Mouse (Mus musculus) limb, embryonic 14.5 days (tissue): ENCODE measurements around the gene Foxn3. TPM values are rescaled to one million over a fixed set of nuclear protein-coding genes. Genes with fewer than 3 reads are reported as not detected.

Experiments used
- ATAC-seq: fragments of 200-750 bp; cut with Nextera tagmentation; 2 replicates; pipeline ENCODE4 v1.8.0; 2017; ENCODE audit warnings: low read depth, moderate number of reproducible peaks, moderate TSS enrichment; ENCODE audit not compliant: low FRiP score
- DNase-seq: peaks from one replicate; pipeline ENCODE4 v3.0.0-alpha.2; 2015; ENCODE audit warnings: low spot score
- H3K27ac ChIP-seq: fragments of 300-500 bp; sonication (generic); replicated peaks from 2 replicates; pipeline ENCODE4 v1.5.1; 2014; ENCODE audit warnings: low read depth, mild to moderate bottlenecking, low read length, moderate library complexity, mixed read lengths
- H3K27me3 ChIP-seq: fragments of 300-500 bp; sonication (generic); 2 replicates; pipeline ENCODE4 v1.6.1; 2014; ENCODE audit warnings: low read length, mixed read lengths; ENCODE audit not compliant: control insufficient read depth, insufficient read depth
- H3K36me3 ChIP-seq: fragments of 300-500 bp; sonication (generic); 2 replicates; pipeline ENCODE4 v1.6.1; 2014; ENCODE audit warnings: mild to moderate bottlenecking, low read length, moderate library complexity, mixed read lengths; ENCODE audit not compliant: control insufficient read depth, insufficient read depth
- H3K4me1 ChIP-seq: fragments of 300-500 bp; sonication (generic); 2 replicates; pipeline ENCODE4 v1.6.1; 2014; ENCODE audit warnings: antibody characterized with exemption, low read length, mixed read lengths; ENCODE audit not compliant: control insufficient read depth, insufficient read depth
- H3K4me2 ChIP-seq: fragments of 300-500 bp; sonication (generic); replicated peaks from 2 replicates; pipeline ENCODE4 v1.6.1; 2014; ENCODE audit warnings: low read depth, mild to moderate bottlenecking, low read length, moderate library complexity; ENCODE audit not compliant: severe bottlenecking
- H3K4me3 ChIP-seq: fragments of 300-500 bp; sonication (generic); replicated peaks from 2 replicates; pipeline ENCODE4 v1.5.1; 2014; ENCODE audit warnings: low read length
- H3K9ac ChIP-seq: fragments of 300-500 bp; sonication (generic); 2 replicates; pipeline ENCODE4 v1.6.1; 2014; ENCODE audit warnings: mild to moderate bottlenecking, low read depth, low read length, moderate library complexity; ENCODE audit not compliant: severe bottlenecking
- H3K9me3 ChIP-seq: fragments of 300-500 bp; sonication (generic); 2 replicates; pipeline ENCODE4 v1.6.1; 2016; ENCODE audit warnings: low read length; ENCODE audit not compliant: control insufficient read depth
- POLR2A ChIP-seq: fragments of 200-500 bp; IDR thresholded peaks from 2 replicates; pipeline ENCODE4 v1.8.0; 2012; ENCODE audit warnings: inconsistent platforms, mild to moderate bottlenecking, moderate library complexity, borderline replicate concordance; ENCODE audit not compliant: insufficient read depth, insufficient read length; ENCODE audit errors: extremely low read depth
- WGBS: fragments of 180-500 bp; shearing (Covaris S2); extraction: QIAGEN DNeasy Blood & Tissue Kit; methylation state at CpG from one replicate; pipeline ENCODE4 v1.1.7; 2014; 5-methylcytosine and 5-hydroxymethylcytosine counted together
- polyA plus RNA-seq, 2 experiments: library from polyadenylated mRNA; depleted of rRNA in 1 of 2; stranded (reverse) in 1 of 2; unstranded in 1 of 2; fragments of >200 nt; fragmentation: Nextera tagmentation in 1 of 2; extraction: Ambion mirVana in 1 of 2; gene quantifications; 2 replicates each; pipeline versions ENCODE4 v1.2.1 to v1.2.3; 2012 to 2014

Gene Foxn3
- polyA plus RNA-seq, 2 experiments: 27.6 to 118 TPM

DNA sequence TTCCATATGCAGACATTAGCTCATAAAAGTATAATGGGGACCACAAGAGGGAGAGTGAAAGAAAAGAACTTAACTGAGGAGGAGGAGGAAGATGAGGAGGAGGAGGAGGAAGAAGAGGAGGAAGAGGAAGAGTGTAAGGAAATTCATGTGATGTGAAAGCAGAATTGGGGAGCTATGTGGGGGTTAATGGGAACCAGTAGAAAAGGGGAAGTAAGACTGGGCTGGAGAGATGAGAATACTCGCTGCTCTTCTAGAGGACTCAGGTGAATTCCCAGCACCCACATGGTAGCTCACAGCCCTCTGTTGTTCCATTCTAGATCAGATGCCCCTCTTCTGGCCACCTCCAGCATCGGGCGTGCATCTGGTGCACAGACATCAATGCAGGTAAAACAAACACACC, 83.0 kb downstream of the Foxn3 start:
- DNase-seq (no peak), ATAC-seq (no peak)
- H3K27ac ChIP-seq: no peak overlapping the region
- H3K4me3 ChIP-seq: no peak overlapping the region
- H3K4me1 ChIP-seq: no peaks in the 10 kb centered on the region
- no peak overlapping the region for H3K4me2 ChIP-seq
- TF ChIP-seq POLR2A: no peak
- no peaks in the 10 kb centered on the region for H3K27me3 ChIP-seq
- no peaks in the 10 kb centered on the region for H3K9me3 ChIP-seq
- H3K9ac ChIP-seq: no peak overlapping the region
- WGBS: 75% methylated on average over 3 of the region's 3 CpGs
- H3K36me3 ChIP-seq: peaks cover 9% of the 10 kb centered on the region

GRCm38 (mm10) chr12:99474176-99474575, 89.2 kb downstream of the Foxn3 start:
- no peaks in the 10 kb centered on the region for H3K9me3 ChIP-seq
- TF ChIP-seq POLR2A: no peak
- ATAC-seq (no peak), DNase-seq (no peak)
- no peaks in the 10 kb centered on the region for H3K4me1 ChIP-seq
- no peaks in the 10 kb centered on the region for H3K36me3 ChIP-seq
- H3K4me2 ChIP-seq: no peak overlapping the region
- no peaks in the 10 kb centered on the region for H3K27me3 ChIP-seq
- 37% methylated on average over 5 of the region's 5 CpGs for WGBS
- no peak overlapping the region for H3K4me3 ChIP-seq
- H3K9ac ChIP-seq: no peak overlapping the region
- H3K27ac ChIP-seq: no peak overlapping the region

DNA sequence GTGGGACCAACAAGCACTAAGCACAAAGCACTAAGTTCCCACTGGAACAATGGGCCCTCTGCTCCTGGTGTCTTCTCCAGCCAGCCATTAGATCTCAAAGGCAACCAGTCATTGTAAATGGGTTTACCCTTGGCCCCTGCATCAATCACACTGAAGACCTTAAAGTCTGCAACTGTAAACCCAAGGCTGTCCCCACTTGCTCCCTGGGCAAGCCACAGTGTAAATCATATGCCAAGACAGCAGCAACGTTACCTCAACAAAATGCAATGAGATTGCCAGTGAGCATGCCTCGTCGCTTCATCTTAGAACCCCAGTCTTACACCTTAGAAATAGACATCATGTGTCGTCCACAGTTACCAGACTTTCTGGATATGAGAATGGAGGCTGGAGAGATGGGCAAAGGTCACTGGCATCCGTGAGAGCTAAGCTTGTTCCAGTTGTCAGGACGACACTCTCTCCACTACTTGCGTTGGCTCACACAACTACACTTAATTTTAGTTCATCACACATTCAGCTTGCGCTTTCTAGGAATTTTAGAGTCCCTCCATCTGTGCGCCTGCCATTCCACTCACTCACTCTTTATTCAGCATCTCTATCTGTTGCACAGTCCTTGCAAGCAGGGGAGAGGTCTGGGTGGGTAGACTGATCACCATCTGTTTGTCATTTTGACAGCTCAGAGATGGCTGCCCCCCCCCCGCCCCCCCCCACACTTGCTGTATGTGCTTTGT, 89.8 kb downstream of the Foxn3 start:
- Histone ChIP-seq H3K4me2 (no peak overlapping the region), H3K9me3 (no peaks in the 10 kb centered on the region), H3K4me1 (peaks cover 2% of the 10 kb centered on the region; the same call in 1 of the 2 replicates), H3K4me3 (no peak overlapping the region), H3K36me3 (no peaks in the 10 kb centered on the region), H3K9ac (no peak overlapping the region), H3K27me3 (no peaks in the 10 kb centered on the region), H3K27ac (no peak overlapping the region)
- 79% methylated on average over 10 of the region's 10 CpGs for WGBS
- DNase-seq (no peak), ATAC-seq (no peak)
- TF ChIP-seq POLR2A: no peak

DNA sequence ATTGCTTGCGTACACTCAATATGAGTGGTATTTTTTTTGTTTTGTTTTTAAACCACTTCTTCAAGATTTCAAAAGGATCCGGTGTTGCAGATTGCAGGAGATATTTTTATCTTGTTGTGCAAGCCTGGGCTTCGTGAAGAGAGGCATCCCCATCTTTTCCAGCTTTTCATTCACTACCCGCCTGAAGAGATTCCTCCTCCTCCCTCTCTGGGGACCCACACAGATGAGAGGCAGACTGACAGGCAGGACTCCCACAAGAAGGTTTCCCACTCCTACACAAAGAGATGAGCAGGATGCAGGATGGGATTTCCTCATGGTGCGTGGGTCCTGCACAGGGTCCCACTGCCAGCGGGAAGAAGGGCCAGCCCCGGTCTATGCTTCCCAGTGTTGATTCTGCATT, 92.0 kb downstream of the Foxn3 start:
- Histone ChIP-seq H3K4me2 (no peak overlapping the region), H3K36me3 (no peaks in the 10 kb centered on the region), H3K4me1 (peaks cover 15% of the 10 kb centered on the region), H3K4me3 (no peak overlapping the region), H3K27ac (no peak overlapping the region), H3K9ac (no peak overlapping the region), H3K27me3 (no peaks in the 10 kb centered on the region), H3K9me3 (no peaks in the 10 kb centered on the region)
- TF ChIP-seq POLR2A: no peak
- 91% methylated on average over 7 of the region's 7 CpGs for WGBS
- ATAC-seq (no peak), DNase-seq (no peak)

- Histone ChIP-seq H3K4me1 (peaks cover 15% of the 10 kb centered on the region), H3K9ac (no peak overlapping the region), H3K27ac (no peak overlapping the region), H3K36me3 (no peaks in the 10 kb centered on the region), H3K4me3 (no peak overlapping the region), H3K27me3 (no peaks in the 10 kb centered on the region), H3K9me3 (no peaks in the 10 kb centered on the region), H3K4me2 (no peak overlapping the region)
- ATAC-seq: peak; percentile 34
- no peak for TF ChIP-seq POLR2A
- DNase-seq: peak; percentile 30
- 58% methylated on average over 15 of the region's 15 CpGs for WGBS
These were observed 95.5 kb downstream of the Foxn3 start for GRCm38 (mm10) chr12:99467884-99468311.
